Mouse (Mus musculus): ENCODE results near the gene Ppl.

Ppl gene

DNA sequence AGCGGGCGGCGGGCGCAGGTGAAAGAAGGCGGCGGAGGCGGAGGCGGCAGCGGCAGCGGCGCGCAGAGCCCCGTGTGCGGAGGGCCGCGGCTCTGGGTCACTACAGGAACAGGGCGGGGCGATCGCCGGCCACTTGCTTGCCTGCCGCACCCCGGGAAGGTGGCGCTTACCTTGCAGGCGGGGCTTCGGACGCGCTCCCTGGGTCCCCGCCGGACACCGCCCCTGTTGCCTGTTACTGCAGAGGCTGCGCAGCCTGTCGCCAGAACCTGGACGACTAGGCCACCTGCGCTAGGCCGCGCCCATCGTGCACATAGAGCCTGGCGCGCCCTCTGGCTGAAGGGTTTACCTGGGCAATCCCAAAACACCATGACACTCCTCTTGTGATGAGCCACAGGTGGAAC lies at the start of gene Ppl:
Gene Ppl, minus strand, starts transcription at position 21 of the 401 bp plus-strand sequence.
- peak; percentile 27 for DNase-seq (ENCODE audit: low spot score)

DNA sequence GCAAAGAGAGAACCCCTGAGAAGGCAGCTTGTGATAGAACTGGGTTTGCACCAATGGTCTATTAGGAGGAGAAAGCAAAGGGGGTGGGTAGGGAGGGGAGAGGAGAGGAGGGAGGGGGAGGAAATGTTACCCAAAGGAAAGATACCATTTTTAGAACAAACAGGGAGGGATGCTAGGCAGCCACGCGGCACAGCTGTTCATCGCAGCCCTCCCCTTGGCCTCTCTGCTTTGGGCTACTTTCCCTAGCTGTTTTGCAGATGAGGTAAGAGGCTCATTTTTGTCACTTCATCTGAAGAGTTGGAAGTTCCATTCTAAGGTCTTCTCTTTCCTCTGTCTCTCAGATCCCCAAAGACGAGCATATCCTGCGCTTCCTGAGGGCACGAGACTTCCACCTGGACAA lies 40.4 kb upstream of the Ppl start:
- DNase-seq (ENCODE audit: low spot score): no peak

DNA sequence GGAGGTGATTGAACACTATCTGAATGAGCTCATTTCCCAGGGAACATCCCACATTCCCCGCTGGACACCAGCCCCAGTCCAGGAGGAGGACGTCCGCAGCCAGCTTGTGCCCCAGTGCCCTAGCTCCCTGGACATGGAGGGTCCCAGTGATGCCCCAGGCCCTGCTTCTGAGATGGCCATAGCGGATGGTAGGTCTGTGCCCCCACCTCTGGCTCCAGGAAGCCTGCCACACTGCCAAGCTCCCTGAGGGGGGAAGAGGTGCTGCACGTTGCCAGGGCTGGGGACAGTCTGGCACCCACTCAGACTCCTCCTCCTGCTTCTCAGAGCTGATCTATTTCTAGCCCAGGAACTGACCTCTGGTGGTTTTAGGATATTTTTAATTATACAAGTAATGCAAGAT lies 36.6 kb upstream of the Ppl start:
- no peak for DNase-seq (ENCODE audit: low spot score)

DNA sequence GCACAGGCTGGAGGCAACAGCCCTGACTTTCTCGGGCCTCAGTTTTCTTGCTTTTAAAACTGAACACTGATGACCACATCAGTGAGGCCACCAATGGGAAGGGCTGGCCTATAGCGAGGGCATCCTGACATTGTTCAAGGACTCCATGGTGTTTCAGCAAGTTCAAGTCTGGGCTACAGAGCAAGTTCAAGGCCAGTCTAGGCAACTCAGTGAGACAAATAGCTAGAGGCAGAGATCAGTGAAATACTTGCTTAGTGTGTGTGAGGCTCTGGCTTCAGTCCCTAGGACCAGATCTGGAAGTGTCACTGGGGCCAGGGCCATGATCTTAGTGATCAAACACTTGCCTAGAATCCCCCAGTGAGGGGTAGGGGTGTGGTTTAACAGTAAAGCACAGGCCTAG lies 35.8 kb upstream of the Ppl start:
- no peak for DNase-seq (ENCODE audit: low spot score)

DNA sequence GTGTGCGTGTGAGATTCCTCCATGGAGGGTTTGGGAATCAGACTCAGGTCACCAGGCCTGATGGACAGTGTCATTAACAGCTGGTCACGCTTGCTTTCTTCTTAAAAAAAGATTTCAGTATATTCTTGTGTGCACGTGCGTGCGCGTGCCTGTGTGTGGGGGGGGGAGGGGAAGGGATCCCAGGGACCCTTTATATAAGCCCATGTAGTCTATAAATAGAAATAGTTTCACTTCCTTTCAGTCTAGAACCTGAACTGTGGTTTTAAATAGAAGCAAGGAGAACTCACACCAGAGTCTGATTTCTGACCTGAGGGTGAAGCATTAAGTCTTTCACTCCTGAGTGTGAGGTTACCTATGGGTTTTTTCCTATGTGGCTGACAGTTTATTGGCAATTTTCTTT lies 32.1 kb upstream of the Ppl start:
- DNase-seq (ENCODE audit: low spot score): no peak

DNA sequence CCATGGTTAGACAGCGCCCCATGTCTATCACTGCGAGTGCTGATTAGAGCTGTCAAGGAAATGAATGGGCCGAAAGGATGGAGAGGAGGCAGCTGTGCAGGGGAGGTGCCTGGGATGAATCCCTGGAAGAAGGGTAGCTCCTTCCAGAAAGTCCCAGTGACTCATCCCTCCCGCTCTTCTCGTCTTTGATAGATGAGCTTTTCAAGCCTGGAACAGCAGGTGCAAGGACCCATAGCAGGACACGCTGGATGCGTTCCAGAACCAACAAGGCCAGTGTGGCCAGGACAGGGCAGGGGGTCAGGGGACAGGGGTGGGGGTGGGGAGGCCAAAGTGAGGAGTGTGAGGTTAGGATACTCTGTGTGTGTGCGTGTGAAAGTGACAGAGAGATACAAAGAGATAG lies 27.0 kb upstream of the Ppl start:
- no peak for DNase-seq (ENCODE audit: low spot score)

DNA sequence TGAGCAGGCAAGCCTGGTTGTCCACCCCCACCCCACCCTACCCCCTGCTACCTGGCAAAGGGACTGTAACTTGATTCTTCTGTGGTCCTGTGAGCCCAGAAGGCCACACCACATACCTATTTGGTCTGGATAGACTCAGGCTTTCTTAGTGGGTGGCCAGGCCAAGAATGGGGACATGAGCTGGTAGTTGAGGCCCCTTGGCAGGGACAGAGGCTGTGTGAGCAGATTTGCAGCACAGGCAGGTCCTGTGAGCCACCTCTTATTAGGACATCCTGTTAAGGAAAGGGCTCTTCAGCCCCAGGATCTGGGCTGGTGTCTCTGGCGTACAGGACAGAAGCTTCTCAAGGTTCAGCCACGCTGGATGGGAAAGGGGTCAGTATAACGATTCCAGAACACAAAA lies 24.9 kb upstream of the Ppl start:
- no peak for DNase-seq (ENCODE audit: low spot score)

DNA sequence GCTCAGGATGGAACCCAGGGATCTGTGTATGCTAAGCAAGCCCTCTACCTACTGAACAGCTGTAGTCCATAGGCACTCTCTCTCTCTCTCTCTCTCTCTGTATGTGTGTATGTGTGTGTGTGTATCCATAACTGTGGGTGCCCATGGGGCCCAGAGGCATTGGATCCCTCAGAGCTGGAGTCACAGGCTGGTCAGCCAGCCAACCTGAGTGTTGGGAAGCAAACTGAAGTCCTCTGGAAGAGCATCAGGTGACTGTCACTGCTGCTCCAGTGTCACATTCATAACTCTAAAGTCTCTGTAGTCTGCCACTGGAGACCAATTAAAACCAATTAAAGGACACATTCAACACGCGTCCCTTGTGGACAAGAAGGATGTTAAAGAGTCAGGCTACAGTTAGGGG lies 24.3 kb upstream of the Ppl start:
- DNase-seq (ENCODE audit: low spot score): no peak

DNA sequence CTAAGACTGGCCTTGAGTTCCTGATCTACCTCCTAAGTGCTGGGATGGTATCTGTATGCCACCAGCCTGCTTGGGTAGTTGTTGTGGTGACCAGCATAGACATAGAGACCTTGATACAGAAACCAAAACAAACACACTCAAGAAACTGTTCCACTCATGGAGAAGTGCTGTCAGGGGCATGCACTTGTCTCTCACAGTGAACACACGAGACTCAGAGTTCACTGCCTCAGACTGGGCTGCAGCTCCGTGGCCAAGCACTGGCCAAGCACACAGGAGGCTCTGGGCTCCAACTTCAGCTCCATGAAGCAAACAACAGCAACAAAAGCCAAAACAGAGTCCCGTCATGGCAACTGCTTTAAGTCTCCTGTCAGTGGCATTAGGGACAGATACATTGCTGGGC lies 22.8 kb upstream of the Ppl start:
- no peak for DNase-seq (ENCODE audit: low spot score)

DNA sequence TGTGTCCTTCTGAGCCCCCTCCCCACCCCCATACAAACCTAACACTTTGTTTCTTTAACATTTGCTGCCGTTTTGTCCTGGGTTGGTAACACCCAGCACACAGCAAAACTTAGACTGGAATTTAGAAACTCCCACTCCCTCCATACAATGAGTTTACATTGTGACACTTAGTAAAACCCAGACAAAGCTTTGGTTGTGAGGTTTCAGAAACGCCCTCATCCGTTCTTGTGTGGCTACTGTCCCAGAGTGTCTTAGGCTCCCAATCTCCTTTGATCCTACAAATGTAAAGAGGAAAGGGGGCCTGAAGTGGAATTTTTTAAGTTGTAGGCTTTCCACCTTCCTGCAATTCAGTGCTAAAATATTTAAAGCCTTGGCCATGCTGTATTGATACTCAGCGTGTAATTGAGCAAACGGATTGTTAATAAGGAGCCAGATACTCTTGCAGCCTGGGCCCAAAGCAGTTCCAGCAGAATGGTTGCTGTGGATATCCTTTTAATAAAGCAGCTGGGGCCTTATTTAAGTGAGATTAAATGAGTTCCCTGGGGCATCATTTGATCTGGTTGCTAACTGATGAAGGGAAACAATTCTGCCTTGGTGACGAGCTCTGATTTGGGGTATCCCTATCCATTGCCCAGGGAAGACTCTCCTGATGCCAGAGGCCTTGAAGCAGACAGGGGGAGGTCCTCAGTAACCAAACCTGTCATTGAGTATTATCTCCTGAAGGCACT lies 21.2 kb upstream of the Ppl start:
- no peak for DNase-seq (ENCODE audit: low spot score)

DNA sequence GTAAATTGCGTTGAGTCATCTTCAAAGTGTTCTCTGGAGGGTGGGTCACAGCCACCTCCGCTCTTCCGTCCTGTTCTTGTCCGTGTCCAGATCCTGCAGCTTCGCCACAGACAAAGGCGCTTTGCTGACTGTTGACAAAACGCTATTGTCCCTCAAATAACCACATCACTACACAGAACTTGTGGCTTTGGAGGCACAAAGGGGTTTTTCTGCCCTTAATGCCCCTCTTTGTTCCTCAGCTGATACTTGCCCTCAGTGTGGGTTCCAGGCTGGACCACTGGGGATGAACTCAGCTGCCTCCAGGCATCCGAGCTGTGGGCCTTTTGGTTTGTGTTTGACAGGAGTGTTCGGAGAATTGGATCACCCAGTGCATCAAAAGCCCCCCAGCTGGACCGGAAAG lies 18.3 kb upstream of the Ppl start:
- DNase-seq (ENCODE audit: low spot score): no peak

DNA sequence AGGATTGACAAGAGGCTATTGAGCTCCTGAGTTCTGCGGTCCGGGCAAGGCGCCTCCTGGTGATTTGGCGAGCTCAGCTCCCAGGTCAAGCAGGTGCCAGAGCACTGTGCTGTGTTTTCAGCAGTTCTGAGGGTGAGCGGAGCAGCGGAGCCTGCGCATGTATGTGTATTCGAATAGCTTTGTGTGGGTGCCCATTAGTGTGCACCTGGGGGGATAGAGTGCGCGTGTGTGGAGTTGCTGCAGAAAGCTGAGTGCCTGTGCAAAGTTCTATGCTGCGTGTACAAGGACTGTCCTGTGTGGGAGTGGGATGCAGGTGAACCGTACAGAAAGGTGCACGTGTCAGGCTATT lies 14.8 kb upstream of the Ppl start, which contains the start of gene Sec14l5:
Gene Sec14l5, plus strand, starts transcription at position 73 of the 349 bp plus-strand sequence.
- DNase-seq (ENCODE audit: low spot score): no peak

DNA sequence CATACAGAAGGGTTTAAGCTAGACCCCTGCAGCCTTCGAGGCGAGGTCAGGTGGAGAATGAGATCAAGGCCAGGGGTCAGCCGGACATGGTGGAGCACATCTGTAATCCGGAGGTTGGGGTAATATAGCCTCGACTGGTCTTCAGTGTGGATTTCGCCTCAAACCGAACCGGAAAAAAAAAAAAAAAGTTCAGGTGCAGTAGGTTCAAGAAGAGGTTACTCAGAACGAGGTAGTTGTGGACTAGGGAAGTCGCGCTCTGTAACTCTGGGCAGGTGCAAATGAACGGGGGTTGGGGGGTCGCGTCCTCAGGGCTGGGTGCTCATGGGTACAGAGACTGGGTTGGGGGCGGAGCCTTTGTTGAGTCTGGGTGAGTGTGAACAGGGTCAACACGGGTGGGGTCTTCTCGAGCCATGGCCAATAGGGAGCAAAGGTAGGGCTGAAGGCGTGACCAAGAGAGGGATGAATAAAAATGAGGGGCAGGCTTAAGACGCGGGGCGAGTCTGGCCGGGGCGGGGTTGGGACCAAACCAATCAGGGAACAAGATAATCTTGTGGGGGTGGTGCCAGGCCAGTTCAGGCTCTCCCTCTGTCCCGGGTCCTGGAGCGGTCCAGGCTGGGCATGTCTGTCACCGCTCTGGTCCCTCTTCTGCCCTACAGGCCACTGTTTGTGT lies 14.3 kb upstream of the Ppl start:
- DNase-seq (ENCODE audit: low spot score): peak; percentile 82

DNA sequence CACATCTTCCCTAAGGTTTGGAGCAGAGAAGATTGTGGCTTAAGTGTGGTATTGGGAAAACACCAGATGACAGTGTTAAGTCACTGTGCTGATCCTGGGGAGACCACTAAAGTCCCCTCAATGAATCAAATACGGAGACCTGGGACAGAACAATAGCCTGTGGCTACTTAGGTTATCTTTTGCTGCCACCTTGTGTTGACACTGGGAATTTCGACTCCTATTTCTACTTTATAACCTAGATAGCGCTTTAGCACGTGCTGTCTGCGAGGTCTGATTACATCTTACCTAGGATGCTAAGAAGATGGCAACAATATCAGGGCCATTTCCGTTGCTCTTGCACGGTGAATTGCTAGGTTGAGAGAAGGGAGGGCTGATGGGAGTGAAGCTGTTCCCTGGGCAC lies 13.3 kb upstream of the Ppl start:
- DNase-seq (ENCODE audit: low spot score): peak; percentile 97

DNA sequence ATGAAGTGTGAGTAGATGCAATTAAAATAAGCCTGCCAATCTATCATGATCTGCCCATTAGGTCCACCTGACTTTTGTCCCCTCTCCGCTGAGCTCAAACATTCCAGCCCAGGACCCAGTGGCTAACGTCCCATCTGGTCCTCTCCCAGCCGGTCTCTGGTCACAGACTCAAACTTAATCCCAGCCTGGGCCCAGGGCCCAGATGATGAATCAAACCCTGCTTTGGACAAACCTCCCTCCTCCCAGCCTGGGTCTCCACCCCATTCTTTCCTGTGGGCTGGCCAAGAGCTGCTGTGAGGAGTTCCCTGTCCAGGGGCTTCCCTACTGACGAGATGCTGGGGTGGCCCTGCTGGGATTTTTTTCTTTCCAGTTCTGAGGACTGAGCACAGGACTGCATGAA lies 7.5 kb upstream of the Ppl start:
- DNase-seq (ENCODE audit: low spot score): no peak

DNA sequence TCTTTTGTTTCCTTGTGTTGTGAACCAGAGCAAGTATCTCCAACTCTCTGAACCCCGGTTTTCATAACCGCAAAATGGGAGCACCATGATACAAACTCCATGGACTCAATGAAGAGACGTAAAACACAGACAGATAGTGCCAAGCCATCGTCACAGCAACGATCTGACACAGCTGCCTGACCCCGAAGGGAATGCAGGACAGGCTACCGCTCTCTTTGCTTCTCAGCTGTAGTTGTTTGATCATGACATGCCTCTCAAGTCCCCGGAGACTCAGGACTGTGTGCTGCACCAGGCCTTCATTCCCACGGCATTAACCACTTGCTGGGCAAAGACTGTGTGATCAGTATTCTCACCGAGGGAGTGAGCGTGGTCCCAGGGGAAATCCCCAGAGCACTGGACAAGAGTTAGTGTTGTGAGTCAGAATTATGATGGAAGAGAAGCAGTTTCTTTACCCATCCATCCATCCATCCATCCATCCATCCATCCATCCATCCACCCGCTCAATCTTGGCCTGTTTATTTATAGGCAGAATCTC lies 4.9 kb upstream of the Ppl start:
- DNase-seq (ENCODE audit: low spot score): no peak

DNA sequence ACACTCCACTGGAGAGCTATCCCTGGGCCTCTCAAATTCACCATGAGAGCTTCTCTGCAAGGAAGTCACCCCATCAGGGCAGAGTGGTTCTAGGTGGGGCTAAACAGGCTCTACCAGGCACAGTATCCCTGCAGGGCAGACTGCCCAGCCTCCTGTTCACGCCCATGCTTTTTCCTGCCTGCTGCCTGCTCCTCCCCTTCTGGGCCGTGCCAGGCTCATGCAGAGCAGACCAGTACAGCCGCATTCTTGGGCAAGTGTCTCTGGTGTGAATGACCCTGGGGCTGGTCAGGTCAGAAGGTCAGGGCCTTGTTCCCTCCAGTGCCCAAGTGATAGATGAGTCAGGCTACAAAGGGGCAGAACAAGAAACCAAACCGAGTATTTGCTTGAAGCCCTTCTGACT lies 4.3 kb upstream of the Ppl start:
- DNase-seq (ENCODE audit: low spot score): no peak

DNA sequence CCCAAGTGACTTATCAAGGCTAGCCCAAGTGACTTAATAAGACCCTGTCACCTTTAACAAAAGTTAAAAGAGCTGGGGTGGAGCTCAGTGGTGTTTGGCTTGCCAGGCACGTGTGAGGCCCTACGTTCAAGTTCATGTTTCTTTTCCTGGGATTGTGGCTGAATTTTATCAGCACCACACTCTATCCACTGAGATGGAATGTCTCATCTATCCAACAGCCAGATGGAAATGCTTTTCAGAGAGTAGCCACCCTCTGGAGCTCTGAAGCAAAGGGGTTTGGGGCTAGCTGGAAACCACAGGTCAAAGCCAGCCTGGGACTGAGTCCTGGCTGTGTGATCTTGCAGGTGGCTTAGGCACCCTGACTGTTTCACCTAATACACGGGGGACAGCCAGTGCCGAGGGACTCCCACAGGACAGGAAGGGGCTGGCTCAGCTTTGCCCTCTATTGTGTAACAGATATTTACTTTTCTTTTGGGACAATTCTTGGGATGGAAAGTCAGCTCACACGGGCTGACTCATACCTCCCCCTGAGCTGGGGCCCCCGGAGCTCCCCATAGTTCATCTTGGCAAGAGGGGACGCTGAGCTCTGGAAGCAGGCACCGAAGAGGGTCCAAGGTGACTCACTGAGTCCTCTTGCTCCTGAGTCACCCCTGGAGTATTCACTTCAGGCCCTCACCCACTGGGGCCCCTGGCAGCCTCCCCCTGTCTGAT lies 3.5 kb upstream of the Ppl start:
- DNase-seq (ENCODE audit: low spot score): no peak

DNA sequence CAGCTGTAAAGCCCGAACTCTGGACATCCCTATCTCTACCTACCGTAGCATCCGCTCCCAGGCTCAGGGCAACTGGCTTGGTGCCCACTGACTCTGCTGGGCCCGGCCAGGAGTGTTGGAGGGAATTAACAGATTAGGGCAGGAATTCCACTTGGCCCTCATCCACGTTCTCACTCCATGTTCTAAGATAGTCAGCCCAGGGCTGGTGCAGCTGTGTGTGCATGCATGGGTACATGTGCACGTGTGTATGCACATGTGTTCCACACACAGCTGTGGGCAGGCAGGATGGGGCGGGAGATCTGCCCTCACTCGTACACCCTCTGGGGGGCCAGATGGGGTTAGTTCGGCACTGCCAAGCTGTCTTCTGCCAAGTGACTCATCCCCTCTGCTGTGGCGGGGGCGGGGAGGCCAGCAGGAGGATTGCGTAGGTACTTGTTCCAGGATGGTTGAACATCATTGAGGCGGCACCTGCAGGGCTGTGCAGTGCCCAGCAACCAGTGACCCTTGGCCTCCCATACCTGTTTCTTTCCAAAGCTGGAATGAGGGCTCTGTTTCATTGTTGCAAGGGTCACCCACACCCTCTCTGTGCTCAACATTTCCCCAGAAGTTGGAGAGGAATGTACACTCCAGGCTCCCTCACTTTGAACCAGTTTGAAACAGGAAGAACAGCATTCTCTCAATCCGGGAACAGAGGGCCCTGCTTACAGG lies 2.6 kb upstream of the Ppl start:
- no peak for DNase-seq (ENCODE audit: low spot score)

DNA sequence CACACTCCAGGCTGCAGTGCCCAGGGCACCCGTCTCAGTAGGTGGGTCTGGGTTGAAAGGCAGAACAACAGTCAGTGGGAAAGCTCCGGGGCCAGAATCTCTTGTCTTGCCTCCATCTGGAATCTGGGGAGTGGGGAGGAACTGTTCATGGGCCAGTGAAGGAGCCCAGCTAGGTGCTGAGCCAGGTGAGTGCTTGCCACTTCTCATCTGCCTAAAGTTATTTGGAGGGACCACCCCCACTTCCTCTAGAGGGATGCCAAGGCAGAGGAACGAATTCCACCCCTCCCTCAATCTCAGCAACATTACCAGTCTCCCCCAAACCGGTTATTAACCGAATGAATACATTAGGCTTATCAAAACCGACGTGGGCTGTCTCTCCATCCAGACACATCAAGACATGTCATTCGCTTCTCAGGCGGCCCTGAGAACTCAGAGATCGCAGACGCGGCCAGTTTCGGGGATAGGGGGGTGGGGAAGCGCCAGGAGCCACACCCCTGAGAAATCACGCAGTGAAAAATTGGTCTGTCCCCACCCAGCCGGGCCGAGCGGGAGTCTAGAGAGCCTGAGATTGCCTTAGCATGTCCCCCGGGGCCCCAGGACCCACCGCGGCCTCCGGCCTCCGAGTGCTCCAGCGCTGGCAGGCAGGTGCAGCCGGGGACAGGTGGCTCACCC lies 834 bp downstream of the Ppl start:
- DNase-seq (ENCODE audit: low spot score): no peak

DNA sequence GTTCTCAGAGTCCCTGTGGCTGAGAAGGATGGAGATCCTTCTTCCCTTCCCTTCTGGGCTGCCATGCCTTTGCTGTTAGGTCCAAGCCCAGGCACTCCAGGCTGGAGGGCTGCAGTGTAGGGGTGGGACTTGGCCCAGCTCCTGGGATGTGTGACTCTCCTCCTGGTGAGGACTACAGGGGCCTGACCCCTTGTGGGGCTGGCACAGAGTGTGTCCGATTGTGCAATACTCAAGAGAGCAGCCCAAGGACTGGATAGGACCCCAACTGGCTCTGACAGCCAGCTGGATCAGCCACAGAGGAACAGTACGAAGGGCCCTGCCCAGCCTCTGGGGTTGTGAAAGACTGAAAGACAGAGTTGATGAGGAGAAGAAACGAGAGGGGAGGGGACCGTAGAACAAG lies 1.5 kb downstream of the Ppl start:
- no peak for DNase-seq (ENCODE audit: low spot score)

DNA sequence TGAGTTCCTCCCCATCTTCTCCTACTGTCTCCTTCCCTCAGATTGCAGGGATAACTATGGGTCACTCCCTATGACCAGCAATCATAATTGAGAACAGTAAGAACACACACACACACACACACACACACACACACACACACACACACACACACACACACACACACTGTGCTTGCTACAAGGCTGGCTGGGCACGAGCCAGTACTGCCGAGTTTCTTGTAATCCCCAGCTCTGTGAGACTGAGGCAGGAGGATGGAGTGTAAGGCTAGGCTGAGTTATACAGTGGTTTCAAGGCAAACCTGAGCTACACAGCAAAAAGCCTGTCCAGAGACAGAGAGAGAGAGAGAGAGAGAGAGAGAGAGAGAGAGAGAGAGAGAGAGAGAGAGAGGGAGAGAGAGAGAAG lies 2.0 kb downstream of the Ppl start:
- no peak for DNase-seq (ENCODE audit: low spot score)
